Mouse (Mus musculus) thymus, postnatal 10 days (tissue): ENCODE data around the gene Fyn.
A peak's percentile ranks its signal among the peaks of the same experiment; 100 is the strongest.

Source experiments
- DNase-seq, 2 experiments: peaks; one replicate each; pipeline ENCODE4 v3.0.0; 2021; ENCODE audit warnings: low spot score in 2 of 2

The Fyn gene

DNA sequence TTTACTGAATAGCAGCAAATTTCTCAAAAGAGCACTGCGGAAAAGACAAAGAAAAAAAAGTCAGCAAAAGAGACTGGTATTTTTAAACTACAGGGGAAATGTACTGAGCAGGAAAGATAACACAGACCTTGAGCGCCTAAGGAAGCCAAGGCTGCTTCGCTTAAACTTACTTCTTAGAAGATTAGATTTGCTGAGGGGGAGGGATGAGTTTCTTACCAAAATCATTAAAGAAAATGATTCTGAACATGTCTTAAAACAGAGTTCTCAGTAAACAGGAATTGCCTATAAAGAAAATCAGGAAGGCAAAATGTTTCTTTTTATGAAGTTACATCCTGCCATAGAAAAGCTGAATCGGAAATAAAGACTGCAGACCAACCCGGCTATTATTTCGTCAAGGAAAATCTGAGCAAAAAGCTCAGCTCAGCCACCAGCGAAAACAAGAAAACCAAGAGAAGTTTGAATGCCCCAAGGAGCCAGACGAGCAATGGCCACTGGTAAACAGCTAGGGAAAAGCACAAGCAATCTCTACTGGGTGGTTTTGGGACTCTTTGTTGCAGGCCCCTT, at the start of gene Fyn:
Fyn (plus strand) TSS at position 284 of the 564 bp plus-strand sequence.
- no peak for DNase-seq

- no peak for DNase-seq
Observed at GRCm38 (mm10) chr10:39320798-39321622, 47.6 kb upstream of the Fyn start.

- no peak for DNase-seq
Observed at GRCm38 (mm10) chr10:39321623-39321985, 47.1 kb upstream of the Fyn start.

DNA sequence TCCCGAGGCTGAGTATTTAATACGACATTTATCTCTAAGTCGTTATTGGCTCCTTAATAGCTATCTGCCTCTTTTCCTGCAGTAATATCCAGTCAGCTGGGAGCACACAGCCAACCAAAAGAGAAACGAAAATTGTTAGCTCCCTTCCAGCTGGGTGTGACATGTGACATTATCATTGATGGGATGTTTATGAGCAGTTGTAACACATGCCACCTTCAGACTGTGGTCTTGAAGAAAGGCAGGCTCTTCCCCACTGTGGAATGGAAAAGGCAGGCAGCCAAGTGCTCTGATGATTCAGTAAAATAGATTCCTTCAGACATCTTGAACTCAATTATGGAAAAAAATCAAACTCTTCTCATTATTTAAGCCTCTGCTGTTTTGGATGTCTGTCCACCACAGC, 46.5 kb upstream of the Fyn start:
- DNase-seq, result no peak

DNA sequence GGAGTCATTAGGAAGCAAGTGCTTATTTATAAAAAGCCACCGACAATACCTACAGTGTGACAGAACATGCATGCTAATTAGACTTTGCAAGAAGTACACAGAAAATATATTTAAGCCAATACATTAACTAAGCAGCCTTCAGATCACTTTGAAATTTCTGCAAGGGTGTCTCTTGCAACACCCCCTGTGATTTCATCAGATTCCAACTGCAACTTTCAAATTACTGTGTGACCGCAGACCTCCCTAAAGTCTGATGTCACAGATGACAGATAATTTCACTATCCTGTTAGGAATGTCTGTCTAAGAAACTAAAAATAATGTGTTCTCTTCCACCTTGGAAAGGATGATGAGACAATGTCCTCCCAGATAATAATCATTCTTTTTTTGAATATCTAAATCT, 44.4 kb upstream of the Fyn start:
- no peak for DNase-seq

GRCm38 (mm10) chr10:39328661-39329060, 40.0 kb upstream of the Fyn start:
- no peak for DNase-seq

GRCm38 (mm10) chr10:39334320-39334719, 34.3 kb upstream of the Fyn start:
- no peak for DNase-seq

DNA sequence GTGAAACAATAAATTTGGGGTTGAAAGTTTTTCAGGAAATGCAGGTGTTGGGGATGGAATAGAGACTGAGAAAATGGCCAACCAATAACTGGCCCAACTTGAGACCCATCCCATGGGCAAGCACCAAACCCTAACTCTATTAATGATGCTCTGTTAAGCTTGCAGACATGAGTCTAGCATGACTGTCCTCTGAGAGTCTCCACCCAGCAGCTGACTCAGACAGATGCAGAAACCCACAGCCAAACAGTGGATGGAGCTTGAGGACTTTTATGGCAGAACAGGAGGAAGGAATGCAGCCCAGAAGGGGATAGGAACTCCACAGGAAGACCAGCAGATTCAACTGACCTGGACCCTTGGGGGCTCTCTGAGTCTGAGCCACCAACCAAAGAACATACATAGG, 32.8 kb upstream of the Fyn start:
- no peak for DNase-seq

DNA sequence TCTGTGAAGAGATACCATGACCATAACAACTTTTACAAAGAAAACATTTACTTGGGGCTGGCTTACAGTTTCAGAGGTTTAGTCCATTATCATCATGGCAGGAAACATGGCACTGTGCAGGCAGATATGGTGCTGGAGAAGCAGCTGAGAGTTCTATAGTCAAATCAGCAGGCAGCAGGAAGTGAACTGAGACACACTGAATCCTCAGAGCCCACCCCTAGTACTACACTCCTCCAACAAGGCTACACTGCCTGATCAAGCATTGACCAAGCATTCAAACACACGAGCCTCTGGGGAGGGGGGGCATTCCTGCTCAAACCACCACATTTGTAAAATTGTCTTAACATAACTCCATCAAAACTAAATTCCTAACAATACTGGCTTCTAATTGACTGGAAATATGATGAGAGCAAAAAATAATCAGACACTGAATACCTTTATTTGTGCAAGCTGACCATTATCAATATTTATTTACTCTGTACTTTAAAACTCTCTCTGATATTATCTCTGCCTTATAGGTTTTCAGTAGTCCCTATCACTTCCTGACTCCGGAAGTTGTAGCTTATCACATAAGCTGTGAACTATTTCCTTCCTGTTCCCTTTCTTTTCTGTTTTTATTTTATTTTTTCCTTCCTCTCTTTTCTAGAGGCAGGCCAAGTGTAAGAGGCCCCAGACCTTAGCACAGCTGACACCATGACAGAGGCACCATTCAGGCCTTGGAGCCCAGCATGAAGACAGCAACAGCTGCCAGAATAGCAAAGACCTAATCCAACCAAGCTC, 29.3 kb upstream of the Fyn start:
- no peak for DNase-seq

- DNase-seq, result no peak
Observed at GRCm38 (mm10) chr10:39339969-39340236, 28.8 kb upstream of the Fyn start.

DNA sequence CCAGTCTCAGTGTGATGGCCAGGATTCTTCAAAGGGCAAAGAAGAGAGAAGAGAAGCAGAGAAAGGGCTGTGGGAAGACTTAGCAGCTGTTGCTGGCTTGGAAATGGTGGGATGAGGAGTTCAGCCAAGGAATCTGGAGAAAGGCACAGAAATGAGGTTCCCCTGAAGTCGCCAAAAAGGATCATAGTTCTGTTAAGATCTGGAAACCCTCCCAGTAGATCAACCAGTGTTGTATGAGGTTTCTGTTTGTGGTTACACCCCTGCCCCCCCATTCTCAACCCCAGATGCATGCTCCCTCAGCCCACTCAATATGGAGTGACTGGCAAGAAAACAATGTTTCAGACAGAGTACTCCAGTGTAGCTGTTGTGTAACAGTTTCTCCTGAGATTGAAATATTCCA, 25.1 kb upstream of the Fyn start:
- no peak for DNase-seq

DNA sequence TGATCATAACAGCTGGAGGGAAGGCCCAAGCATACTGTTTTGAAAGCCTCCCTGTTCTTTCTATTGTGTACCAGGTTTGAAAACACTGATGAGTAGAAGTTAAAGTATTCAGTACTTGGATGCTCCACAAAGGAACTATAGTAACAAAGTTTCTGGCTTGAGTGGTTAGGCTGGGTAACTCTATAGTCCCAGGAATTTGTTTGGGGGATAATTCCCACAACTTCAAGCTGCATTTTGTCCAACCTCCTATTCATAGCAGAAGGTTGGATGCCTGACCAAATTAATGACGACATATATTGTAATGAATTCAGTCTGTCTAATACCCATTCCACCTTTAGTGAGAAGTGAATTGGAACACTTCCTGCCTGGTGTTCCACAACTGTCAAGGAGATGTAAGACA, 22.7 kb upstream of the Fyn start:
- DNase-seq, result no peak

GRCm38 (mm10) chr10:39349781-39350364, 18.8 kb upstream of the Fyn start:
- no peak for DNase-seq

- DNase-seq, result no peak
Observed at GRCm38 (mm10) chr10:39364196-39364595, 4.5 kb upstream of the Fyn start.

DNA sequence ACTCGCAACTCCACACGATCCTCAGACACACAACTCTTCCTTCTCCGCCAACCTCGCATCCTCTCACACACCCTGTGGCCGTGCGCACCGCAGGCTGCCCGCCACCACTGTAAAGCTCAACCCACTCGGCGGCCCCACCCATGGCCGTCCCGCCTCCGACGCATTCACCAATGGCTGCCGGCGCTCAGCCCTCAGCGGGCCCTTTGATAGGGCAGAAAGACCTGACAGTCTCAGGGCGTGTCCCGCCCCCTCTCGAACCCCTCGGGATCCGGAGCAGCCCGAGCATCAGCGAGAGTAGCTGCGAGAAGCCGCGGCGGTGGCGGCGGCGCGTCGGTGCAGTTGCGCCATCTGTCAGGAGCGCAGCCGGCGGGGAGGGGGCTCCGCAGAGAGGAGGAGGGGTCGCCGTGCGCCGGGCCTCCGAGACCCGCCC, 862 bp downstream of the Fyn start:
- peak; percentile 95 to 98 for DNase-seq

GRCm38 (mm10) chr10:39369977-39370785, 1.5 kb downstream of the Fyn start:
- peak; percentile 56 to 62 for DNase-seq

- DNase-seq, result peak; percentile 31 to 34
Observed at GRCm38 (mm10) chr10:39370786-39371221, 2.1 kb downstream of the Fyn start.

- peak; percentile 63 to 64 for DNase-seq
Observed at GRCm38 (mm10) chr10:39371467-39371866, 2.8 kb downstream of the Fyn start.

- no peak for DNase-seq
Observed at GRCm38 (mm10) chr10:39371991-39372390, 3.3 kb downstream of the Fyn start.

DNA sequence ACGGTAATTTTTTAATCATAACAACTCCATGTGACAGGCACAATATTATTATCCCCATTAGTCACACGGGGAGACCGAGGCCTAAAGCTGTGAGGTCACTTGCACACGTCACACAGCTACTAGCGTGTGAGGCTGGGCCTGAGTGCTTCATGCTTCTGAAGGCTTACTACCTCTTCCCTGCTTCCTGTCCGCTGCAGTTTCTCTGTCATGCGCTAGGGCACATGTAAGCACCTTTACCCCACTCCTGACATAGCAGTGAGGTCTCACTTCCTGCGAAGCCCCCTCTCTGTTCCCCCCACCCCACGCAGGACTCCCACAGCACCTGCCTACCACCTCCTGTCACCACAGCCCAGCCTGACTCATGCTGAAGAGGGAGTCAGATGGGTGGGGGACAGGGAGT, 8.0 kb downstream of the Fyn start:
- peak; percentile 28 to 44 for DNase-seq

GRCm38 (mm10) chr10:39377219-39377618, 8.6 kb downstream of the Fyn start:
- no peak for DNase-seq
